Mouse (Mus musculus) right cerebral cortex, postnatal 36 days (tissue): Measurements from ENCODE around the gene Olfr545.

Source experiments
- DNase-seq, 2 experiments: peaks; one replicate each; pipeline ENCODE4 v3.0.0; 2022; ENCODE audit warnings: low spot score in 2 of 2, mixed read lengths in 1 of 2

Gene Olfr545

DNA sequence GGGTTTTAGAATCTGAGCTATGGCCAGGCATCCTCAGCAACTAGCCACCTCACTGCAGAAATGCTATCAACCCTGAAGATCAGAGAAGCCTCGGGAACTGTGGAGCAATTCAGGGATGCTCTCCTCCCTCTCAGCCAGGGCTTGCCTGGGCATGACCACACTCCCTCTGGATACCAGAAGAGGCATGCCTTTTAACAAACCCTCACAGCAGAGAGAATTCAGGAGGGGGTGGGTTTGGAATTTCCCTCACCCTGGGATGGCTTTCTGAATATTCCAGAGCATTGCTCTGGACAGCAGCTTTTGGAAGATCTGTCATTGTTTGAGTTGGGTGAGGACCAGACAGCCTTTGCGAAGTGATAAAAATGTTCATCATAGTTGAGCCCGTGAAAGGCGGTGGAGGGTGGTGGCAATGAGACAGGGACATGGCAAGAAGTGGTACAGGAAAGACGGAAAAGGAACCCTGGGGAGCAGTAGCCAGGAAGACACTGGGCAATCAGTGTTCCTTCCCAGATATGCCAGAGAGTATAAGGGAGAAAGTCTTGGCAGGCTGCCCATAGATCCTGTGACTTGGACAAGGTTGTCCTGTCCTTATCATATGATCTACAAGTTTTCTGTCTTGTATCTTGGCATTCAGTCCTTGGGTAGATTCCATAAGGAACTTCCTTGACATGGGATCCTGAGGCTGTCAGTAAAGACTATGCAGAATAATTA is 19.9 kb downstream of the Olfr545 start:
- no peak for DNase-seq

DNA sequence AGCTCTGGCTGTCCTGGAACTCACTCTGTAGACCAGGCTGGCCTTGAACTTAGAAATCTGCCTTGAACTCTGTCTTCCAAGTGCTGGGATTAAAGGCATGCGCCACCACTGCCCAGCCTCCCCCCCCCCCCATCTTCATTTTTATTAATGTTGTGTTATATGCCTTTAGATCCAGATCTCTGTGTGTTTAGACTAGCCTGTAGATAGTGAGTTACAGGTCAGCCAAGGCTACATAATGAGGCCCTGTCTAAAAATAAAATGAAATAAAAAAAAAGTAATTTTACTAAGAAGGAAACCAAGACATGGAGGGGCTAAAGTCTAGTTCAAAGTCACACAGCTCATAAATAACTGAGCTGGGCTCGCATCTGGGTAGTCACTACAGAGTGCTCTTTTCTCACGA is 20.4 kb downstream of the Olfr545 start:
- DNase-seq = no peak

DNA sequence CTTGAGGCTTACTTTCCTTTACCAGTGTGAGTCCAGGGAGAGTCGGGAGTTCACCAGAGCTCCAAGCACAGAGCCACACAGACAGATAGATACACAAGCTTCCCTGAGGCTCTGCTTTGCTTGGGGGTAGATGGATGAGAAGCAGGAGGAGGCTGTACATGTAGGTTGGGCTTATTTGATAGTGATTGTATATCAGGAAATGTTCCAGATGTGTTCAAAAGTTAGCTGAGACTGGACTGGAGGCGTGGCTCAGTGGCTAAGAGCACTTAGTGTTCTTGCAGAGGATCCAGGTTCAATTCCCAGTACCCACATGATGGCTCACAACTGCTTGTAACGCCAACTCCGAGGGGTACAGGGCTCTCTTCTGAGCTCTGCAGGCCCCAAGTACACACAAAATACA is 20.9 kb downstream of the Olfr545 start:
- DNase-seq = no peak

DNA sequence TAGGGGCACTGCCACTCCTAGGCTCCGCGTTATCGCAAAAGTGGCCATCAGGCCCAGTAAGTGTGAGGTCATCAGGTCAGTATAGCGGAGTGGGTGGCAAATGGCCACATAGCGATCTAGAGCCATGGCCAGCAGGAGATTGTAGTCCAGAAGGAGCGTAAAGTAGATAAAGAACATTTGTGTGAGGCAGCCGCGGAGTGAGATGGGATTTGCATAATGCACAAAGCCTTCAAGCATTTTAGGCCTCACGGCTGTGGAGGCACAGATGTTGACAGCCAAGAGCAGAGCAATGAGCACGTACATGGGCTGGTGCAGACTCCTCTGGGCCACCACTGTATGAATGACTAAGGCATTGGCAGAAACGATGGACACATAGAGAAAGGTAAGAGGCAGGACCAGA is 22.0 kb downstream of the Olfr545 start:
- DNase-seq = no peak

DNA sequence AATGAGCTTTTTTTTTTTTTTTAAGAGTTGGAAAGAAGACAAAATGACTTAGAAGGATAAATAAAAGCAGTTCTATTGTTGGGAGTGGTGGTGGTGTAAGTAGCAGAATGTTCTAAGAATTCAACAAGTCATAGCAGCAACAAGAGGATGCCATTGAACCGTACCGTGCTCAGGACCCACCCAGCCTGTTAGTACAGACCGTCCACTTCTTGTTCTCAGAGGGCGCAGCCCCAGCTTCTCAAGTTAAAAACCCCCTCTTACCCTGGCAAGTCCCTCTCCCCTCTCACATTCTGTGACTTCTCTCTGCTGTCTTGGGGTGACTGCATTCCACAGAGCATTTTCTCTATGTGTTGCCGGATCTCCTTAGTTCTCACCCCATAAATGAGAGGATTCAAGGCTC is 22.8 kb downstream of the Olfr545 start:
- DNase-seq = no peak

DNA sequence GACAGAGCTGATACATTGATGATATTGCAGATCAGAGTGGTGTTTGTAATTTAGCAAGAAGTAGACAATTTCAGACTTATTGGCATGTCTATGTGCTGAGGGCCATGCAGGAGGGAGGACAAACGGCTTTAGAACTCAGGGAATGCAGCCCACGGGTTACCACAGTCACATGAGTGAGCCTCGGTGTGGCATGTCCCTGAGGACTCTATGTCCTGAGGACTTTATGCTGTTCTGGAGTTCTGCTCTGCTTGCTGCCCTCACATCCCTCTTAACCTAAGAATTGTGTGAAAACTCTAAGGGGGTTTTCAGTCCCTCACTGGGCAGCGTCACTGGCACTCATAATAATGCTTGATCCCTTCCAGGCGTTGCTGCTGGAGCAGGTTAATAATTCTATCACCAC is 26.7 kb downstream of the Olfr545 start:
- no peak for DNase-seq

DNA sequence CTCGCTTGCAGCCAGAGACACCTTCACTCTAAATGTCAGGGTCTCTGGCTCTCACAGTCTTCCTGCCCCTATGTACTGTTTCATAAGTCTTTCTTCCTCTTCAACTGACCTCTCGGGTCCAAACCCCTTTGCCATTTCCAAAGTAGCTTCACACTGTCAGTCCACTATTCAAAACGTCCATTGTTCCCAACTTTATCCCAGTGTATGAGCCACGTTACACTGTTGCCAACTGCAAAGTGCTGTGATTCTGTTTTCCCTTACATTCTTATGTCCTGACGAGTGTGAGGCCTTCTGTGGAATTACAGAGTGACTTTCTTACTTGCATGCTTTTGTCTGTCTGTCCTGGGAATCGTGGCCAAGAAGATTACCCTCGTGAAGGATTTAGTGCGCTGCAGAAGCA is 31.8 kb downstream of the Olfr545 start:
- DNase-seq = no peak

DNA sequence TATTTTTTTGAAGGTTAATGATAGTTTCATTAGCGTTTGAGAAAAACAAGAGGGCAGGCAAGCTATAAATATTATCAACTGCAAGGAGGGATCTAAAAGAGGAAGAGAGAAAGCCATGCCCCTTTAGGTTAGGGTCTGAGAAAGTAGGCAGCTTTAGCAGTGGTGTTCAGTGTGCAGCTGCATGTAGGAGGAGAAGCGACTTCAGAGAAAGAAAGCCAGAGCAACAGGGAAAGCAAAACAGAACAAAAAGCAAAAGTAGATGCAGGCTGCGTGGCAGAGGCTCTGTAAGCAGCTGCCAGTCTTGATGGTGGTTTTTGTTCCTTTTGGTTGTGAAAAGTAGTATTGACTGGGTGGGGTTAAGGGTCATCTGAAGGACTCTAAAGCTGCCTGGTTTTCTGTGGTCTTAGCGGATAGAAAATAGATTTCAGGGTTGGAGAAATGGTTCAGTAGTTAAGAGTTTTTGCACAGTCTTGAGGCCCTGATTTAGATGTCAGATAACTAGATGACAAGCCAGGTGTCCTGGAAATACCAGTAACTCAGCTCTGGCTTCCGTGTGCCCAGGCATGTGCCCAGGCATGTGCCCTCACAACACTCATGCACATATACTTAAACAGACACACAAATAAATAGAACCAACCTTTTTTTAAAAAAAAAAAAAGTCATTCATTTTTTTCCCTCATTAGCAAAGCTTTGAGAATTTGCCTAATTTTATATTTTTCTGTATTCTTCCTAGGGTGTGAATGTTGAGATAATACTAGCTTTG is 40.6 kb downstream of the Olfr545 start:
- DNase-seq = no peak

DNA sequence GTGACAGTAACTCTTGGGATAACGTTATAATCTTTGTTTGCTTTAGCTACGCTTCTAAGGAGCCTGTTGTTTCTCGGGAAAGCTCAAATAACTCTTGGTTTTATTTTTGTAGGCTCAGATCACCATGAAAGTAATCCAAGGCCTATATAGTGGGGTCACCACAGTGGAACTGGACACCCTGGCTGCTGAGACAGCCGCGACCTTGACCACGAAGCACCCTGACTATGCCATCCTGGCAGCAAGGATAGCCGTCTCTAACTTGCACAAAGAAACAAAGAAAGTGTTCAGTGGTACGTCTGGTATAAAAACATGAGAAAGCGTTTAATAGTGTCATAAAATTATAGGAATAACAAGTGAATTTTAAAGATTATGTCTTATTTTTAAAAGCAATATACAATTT is 52.9 kb downstream of the Olfr545 start:
- no peak for DNase-seq

DNA sequence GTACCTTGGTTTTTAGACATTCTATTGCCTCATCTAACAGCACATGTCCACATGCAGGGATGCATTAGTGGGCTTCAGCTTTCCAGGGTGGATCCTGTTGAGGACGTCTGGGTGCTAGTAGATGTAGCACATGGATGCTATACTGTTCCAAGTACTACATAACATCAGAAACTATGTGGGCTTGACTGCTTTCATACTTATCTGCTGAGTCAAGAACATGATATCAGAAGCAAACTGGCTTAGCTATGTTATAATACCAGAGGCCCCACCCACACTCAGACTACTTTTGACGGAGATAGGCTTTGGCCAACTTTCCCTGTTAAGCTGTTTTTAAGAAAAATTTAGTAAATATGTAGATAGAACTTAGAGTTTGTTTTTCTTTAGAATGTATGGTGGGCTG is 55.1 kb downstream of the Olfr545 start:
- DNase-seq = no peak

DNA sequence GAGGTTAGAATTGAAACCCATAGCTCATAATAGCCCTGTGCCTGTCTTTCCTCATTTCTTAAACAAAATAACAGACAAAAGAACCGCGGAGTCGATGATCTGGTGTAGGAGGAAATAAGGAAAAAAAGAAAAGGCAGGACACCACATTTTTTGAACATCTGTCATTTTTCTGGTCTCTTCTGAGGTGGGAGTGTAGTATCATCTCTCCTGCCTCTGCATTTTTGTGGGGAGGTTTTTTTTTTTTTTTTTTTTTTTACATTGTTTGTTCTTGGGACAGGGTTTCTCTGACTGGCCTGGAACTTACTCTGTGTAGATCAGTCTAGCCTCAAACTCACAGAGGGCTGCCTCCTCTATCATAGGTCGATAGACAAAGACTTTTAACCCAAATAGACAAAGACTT is 56.9 kb downstream of the Olfr545 start:
- no peak for DNase-seq

DNA sequence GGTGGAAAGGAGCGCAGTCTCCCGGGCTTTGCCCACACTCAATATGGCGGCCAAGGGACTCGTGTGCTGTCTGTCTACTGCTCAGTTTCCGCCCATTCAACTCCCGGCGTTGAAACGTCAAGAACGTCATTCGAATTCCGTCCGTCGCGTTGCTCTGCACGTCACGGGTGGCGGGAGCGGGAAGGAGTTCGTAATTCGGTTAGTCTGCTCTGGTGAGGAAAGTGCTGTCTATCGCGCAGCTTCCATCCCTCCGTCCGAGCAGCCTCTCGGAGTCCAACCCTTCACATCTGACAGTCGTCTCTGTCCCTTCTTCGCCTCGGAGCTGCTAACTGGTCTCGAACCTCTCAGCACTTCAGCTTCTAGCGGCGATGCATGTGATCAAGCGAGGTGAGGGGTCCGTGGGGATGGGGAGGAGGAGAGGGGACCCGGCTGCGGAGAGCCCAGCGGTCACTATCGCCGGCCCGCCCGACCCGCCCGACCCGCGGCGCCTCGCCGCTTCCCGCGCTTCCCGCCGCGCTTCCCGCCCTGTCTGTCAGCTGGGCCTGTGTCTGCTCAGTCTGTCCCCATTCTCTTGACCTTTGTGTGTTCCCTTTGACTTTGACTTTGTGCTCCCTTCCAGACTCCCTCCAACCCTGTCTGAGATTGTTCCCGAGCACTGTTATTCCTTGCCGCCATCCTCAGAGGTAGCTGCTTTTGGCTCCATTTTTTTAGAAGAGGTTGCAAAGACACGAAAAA is 57.5 kb downstream of the Olfr545 start, which contains the start of gene Rrm1:
Gene Rrm1, plus strand, starts transcription at position 39 of the 735 bp plus-strand sequence.
- peak; percentile 94 to 96 for DNase-seq
